Mouse (Mus musculus) T-cell, adult 2 months (primary cell): ENCODE measurements around the gene Sox1.

ENCODE experiments used
- DNase-seq: peaks from one replicate; pipeline ENCODE4 v3.0.0; 2022; ENCODE audit warnings: low spot score

Sox1 gene

DNA sequence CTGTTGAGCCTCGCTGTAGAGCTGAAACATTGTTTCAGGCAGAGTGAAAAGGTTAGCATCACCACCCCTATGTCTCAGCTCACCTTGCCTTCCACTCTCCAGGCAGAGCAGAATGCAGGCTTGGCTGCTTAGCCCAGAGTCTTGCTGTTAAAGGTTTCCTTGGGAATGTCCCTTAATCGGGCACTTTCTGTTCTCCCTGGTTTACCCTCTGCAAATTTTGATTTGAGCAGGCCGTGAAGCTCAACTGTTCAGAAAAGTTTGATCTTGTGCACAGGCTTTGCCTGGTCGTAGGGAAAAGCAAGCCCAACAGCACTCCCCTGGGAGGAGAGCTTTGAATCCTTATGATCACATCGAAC lies 6.0 kb upstream of the Sox1 start:
- no peak for DNase-seq

DNA sequence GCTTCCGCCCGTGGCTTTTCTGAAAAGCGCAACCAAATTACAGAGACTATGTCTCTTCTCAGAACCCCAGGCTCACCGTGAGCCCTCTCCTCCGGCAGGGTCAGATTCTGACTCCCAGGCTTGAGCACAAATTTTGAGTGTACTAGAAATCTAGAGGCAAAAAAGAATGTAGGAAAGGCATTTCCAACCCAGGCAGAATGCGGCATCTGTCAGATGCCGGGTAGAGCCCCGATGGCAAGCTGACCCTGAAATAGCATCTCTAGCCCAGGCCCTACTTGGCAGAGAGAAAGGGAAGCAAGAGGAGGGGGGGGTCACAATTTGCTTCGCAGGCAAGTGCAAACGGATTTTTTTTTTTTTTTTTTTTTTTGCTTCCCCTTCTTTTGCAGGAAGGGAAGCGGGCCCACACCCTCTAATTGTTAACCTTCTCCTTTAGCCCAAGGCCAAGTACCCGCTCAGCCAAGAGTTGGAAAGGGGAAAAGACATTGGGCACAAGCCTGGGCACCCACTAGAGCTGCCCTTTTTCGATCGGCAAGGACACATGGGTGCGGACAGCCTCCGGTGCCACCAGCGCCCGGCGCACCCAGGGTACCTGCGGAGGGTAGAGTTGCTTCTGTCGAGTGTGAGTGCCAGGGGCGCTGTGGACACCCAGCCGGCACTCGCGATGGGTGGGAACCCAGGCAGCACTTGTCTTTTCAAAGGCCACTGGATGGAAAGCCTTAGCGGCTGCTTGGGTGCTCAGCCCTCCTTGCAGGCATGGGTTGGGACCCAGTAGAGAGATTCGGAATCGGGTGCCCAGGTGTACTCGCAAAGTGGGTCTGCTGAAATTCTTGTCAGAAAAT lies 5.1 kb upstream of the Sox1 start:
- DNase-seq: no peak

DNA sequence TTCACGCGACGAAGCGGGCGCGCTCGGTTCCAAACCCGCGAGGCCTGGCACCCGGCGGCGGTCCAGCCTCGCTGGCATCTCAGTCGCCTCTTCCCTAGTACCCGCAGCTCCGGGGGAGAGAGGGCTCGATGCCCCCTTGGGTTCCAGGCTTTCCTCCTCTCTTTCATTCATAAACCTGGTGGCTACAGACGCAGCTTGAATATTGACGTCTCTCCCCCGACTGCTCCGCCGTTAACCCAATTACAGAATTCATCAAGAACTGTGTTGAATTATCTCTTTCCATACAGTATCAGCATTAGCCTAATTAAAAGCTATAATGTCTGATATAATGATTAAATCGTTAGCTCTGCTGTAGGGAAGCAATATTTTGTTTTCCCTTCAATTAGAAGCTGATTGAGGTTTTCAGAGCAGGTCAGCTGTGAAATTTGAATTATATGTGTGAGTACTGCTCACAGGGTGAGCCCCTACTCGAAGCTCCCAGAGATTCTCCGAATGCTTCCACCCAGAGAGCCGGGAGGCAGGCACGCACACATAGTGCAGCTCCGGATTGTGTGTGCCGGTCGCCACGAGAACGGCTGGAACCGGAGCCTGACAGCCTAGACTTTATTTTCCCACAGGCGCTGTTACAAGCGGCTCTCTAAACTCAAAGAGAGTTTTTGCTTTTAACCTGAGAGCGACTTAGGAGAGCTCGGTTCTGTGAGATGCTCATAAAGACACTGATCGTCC lies 4.3 kb upstream of the Sox1 start:
- no peak for DNase-seq

DNA sequence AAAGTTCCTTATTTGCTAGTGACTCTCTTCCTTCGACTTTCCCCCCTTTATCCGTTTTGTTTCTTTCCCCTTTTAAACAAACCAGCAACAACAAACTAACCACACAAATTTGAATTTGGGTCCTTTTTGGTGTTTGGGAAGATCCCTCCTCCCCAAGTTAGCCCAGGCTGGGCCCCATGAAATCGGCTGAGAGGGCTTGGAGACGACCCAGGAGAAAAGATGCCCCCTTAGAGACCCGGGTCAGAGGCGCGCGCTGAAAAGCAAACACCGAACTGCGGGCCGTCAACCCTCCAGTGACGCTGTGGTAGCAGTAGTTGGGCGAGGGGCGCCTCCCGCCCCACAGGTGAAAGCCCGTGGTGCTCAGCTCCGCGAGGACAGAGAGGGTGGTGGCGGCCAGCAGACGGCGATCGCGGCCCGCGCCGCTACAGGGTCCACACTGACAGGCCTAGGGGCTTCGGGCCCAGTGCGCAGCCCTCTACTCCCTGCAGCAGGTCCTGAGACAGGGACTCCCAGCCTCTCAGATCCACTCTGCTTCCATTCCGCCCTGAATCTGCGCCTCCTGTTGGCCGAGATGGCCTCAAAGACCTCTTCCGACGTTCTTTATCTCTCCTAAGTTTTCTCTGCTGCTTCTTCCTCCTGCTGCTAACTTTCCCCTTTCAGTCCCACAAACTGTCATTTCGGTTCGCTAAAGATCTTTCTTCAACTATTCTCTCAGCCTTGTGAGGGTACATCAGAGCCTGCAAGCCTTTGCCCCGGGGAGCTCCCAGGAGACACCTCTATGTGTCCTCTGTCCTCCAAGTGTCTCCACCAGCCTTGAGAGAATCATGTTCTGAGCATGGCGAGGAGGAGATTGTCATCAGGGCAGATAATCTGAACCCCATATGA lies 3.5 kb upstream of the Sox1 start:
- DNase-seq: no peak

DNA sequence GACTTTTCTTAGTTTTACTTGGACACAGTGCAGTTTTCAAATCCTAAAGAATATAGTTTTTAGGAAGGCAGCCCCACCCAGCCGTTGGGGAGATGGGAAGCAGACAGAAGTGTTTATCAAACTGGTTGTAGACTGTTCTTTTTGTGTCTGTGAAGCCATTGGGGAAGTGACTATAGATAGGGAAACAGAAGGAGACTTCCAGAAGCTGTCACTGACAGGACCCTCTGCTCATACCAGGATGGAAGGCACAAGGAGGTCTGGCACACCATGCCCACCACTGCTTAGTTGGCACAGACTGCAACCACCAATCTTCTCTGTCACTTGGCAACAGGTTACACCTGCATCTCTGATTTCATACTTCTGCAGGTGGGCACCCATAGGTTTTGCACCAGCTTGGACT lies 2.3 kb upstream of the Sox1 start:
- no peak for DNase-seq

DNA sequence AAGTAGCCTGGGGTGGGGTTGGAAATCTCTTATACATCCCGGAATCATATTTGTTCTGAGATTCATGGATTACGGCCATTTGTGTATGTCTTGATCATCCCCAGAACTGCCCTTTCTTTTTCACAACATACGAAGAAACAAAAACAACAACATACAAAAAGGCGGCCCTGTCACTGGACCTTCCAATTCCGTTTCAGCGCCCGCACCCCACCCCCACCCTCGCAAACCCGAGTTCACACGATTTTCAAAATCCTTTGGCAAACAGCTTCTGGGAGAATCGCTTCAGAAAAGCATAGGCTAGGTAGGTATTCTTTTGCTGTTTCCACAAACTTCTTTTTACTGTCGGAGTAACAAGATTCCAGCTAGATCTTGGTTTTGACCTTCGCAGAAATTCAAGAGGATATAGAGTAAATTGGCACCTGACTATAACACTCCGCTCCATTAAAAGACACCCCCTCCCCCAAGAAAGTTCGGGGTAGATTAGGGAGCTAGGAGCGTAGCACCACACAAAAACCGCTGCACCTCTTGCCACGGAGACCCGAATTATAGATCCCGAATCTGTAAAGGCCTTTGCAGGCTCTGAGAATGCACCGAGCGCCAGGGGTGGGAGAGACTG lies 602 bp upstream of the Sox1 start:
- no peak for DNase-seq

DNA sequence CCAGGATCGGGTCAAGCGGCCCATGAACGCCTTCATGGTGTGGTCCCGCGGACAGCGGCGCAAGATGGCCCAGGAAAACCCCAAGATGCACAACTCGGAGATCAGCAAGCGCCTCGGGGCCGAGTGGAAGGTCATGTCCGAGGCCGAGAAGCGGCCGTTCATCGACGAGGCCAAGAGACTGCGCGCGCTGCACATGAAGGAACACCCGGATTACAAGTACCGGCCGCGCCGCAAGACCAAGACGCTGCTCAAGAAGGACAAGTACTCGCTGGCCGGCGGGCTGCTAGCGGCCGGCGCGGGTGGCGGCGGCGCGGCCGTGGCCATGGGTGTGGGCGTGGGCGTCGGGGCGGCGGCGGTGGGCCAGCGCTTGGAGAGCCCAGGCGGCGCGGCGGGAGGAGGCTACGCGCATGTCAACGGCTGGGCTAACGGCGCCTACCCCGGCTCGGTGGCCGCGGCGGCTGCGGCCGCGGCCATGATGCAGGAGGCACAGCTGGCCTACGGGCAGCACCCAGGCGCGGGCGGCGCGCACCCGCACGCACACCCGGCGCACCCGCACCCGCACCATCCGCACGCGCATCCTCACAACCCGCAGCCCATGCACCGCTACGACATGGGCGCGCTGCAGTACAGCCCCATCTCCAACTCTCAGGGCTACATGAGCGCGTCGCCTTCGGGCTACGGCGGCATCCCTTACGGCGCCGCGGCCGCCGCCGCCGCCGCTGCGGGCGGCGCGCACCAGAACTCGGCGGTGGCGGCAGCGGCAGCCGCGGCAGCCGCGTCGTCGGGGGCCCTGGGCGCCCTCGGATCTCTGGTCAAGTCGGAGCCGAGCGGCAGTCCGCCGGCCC lies 1.6 kb downstream of the Sox1 start:
- DNase-seq: no peak

DNA sequence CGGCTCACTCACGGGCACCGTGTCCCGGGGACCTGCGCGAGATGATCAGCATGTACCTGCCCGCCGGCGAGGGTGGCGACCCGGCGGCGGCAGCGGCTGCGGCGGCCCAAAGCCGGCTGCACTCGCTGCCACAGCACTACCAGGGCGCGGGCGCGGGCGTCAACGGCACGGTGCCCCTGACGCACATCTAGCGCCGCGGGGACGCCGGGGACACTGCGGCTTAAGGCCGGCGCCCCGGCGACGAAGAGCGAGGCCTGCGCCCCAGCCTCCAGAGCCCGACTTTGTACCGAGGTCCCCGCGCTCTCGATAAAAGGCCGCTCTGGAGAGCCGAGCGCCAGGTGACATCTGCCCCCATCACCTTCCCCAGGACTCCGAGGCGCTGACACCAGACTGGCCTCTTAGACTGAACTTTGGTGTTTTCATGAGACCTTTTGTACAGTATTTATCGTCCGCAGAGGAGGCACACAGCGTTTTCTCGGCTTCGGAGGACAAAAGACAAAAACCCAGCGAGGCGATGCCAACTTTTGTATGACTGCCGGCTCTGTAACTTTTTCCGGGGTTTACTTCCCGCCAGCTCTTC lies 2.3 kb downstream of the Sox1 start:
- DNase-seq: no peak

DNA sequence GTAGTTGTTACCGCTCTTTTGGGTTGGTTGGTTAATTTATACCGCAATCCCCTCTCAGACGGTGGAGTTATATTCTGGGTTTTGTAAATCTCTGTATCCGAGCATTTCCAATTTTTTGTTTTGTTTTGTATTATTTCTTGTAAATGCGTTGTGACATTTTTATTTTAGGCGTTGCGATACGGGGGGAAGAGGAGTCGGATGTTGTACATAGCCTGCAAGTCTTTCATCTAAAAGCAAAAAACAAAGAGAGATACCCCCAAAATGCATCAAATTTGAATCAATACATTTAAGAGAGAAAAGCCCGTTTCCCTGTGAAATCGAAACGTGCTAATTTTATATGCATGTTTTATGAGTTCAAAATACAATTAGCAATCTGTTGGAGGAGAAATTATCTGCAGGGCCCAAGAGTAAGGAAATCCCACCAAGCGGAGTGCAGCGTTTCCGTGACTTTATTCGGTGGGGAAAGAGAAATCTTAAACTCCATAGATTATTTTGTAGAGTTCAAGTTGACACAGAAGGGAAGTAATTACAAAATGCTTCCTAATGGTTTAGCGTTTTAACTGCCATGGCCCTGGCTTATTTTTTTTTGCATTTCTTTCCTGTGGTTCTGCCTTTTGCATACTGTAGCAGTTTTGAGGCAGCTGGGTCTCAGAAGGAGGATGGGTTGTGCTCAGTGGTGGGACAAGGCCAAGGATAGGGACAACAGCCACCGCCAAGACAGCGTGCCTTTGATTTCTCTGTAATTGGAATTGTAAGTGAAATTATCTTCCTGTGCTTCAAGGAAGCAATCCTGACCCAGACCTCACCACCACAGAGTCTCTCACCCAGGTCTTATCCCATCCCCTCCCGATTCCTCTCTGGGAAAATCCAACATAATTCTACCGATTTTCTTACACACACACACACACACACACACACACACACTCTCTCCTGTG lies 3.2 kb downstream of the Sox1 start:
- no peak for DNase-seq

DNA sequence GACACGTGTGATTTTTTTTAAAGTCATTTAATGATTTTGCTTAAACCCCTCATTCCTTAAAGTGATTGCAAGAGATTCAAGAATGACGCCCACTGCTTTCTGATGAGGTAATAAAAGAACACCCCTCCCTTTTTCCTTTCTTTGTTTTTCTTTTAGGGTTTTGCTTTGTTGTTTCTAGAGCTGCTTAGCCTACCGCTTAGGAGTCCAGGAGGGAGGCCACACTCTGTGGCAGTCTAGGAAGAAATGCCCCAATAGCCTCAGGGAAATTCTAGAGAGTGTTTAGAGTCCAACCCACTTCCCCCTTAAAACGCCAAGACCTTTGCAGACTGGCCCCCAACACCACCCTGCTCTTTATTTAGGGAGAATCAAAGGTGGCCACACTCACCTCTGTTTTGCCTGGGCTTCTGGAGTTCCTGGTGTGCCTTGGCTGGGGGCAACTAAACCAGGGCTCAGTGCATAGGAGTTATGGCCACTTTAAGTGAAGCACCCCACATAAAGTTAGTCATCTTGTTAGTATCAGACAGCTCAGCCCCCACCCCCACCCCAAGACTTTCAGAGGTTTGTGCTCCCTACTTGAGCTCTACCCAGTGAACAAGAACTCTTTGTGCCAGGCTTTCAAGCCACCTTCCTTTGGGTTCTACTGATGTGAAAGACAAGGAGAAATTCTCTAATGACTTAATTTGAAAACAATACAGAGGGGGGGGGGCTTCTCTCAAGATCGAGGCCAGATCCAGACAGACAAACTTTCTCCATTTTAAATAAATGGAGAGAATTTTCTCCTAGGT lies 4.5 kb downstream of the Sox1 start:
- DNase-seq: no peak

DNA sequence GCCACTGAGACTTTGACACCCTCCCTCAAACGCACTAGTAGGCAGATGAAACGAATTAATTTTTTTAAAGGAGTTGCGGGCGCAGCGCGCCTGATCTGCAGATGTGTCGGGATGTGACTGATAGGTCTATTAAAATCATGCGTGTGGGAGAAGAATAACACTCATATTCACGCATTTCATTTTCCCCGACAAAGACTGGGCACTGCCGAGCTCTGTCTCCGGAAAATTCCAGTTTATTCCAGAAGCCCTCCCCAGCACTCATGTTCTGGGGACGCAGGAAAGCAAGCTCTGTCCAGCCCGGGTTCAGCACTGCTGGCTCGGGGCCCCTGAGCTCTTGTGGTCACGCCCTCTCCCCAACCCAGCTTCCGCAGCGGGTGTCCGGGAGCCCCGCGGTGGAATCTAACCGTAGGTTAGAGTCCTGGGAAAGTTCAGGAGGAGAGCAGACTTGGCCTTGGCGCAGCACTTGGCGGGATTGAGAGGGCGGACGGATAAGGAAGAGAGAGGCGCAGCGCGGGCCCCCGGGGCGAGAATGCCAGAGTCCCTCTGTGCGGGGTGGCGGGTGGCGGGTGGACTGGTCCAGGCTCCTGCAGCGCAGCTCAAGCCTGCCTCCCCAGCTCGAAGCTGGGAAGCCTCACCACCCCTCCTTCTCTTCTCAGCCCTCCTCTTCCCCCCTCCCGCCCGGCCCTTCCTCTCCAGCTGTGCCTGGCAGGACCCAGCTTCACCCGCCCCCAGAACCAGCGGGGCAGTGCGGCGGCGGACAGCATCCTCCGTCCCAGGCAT lies 5.7 kb downstream of the Sox1 start:
- DNase-seq: no peak

DNA sequence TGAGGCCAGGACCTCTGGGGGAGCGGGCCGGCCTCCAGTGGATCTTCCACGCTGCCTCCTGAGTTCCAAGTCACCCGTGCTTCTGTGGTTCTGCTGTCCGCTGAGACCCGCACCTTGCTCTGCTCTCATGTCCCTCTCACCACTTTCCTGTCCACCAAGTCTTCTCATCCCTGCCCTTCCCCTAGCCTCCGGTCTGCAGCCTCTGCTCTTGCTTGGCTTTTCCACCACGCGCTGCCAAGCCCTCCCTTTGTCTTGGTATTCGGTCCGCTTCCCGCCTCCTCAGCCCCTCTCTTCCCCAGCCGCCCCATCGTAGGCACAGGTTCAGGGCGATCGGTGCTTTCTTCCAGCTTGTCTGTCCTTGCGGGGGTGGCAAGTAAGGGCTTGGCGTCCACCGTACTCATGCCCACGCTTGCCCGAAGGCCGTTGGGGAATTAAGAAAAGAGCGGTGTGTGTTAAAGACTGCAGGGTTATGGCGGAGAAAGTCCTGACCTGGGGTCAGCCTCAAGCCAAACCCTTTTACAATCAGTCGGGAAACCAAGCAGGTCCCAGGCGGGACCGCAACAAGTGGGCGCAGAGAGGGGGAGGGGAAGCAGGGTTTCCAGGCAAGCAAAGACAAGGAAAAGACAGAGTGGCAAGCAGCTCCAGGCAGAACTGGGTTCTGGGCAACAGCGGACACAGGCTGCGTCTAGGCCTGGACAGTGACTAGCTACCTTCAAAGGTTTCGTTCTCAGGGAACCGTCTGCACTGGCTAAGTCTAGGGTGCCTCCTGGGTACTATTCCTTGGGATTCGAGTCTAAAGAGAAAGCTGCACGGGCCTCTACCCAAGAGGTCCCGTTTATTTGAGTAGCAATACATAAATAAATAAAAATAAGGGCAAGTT lies 6.5 kb downstream of the Sox1 start:
- no peak for DNase-seq

DNA sequence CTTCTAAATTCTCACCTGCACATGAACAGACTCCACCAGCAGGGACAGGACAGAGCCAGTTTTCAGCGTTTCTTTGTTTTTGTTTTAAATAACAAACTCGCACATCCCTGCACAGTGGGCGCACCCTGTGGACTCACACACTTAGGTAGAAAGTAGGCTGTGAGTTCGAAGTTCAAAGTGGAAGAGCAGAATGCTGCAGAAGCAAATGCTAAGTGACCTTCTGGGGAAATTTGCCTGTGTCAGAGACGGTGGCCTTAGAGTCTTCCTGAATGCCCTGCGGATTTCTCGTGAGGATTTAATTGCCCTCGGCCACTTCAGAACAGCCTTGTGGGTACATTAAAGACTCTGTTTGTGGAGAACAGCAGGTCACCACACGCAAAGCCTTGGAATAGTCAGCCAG lies 7.6 kb downstream of the Sox1 start:
- no peak for DNase-seq

DNA sequence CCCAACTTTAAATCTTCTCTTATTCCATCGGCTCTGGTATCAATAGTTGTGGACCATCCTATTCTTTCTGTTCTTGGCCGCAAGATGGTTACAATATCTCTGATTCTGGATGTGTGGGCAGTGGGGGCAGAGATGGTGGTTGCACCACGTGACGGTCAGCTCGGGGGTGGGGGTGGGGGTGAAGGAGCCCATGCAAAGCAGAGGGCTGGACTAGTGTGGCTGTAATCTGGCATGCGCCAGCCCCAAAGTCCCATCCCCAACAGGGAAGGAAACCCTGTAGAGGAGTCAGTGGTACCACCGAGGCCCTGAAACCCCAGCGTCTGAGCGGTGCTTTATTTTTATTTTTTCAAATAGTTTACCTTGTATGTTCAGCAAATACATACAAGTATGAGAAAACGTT lies 12.9 kb downstream of the Sox1 start:
- DNase-seq: no peak

DNA sequence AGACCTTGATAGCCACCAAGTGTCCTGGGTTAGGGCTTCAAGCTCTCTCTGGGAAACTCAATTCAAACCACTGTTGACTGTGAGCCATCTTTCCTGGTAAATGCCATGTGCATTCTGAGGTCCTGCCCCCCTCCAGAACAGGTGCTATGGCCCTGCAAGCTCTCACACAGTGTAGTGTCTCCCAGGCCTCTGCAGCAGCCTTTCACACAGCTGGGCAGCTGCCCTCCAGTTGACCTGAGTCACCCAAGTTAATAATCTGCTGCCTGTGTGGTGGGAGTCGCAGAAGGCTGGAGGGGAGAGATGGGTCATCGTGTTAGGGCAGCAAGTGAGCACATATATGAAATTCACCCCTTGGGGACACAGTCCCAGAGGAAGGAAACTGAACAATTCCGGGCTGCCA lies 14.9 kb downstream of the Sox1 start:
- no peak for DNase-seq

DNA sequence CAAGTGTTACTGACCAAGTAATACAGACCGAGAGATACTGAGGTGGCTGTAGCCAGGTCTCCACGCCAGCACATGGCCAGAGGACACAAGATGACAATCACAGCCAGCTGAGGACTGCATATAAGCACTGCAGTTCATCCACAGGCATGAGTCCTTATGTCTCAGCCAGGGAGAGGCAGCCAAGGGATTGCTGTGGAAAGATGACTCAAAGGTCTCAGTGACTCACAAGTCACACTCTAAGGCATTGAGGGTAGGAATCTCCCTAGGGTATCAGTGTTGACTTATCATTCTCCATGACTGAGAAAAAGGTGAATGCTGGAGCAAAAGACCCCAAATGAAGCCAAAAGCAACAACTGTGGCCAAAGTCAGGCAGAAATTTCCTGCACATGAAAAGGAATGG lies 22.0 kb downstream of the Sox1 start:
- DNase-seq: no peak

DNA sequence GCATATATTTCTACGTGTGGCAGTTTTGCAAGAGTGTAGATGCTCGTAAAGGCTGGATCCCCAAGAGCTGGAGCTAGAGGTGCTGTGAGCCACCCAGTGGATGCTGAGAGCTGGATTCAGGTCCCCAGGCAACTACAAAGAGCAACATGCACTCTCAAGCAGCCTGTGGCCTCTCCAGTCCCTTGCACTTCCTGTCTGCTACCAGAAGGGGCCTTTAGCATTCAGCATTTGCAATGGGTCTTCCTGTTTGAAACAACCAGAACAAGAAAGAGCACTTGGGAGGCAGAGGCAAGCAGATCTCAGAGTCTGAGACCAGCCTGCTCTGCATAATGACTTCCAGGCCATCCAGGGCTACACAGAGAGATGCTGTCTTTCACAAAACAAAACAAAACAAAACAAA lies 25.4 kb downstream of the Sox1 start:
- DNase-seq: no peak
